ENCODE assay signal across 9 mouse cellular contexts in the genomic region with DNA sequence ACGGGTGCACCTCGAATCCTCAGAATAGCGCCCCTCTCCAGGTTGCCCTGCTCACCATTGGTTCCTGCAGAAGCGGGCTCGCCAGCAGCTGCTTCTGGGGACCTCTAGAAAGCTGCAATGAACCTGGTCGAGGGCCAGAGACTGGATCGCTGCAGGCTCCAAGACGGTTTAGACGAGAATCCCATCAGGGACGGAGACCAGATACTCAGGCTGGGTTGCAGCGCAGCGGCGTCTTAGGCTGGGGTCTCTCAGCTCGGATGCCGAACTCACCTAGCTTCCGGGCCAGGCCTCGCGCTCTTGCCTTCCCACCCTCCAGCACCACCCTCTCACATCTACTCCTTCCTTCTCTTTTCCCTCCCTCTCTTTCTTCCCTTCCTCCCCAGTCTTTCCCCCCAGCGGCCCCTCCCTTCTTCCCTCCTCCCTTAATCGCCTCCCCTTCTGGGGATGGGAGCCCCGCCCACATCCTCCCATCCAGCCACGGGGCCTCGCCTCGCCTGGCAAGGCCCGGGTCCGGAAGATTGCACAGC. TPM values are rescaled to one million over a fixed set of nuclear protein-coding genes. Genes with fewer than 3 reads are reported as not detected.
A peak's percentile ranks its signal among the peaks of the same experiment; 100 is the strongest.
DNase-seq lines count a peak whose midpoint lies in the region; ATAC-seq and TF ChIP-seq lines count a peak whose summit lies in the region.
"Had no signal": no experiment of that assay in that cellular context is flagged by ENCODE, and none has a peak within 500 bp of the region (broad histone marks: within the 10 kb centered on the region; RNA-seq: fewer than 3 reads in every experiment).

Gene Bmp4 (minus strand): TSS at position 421 of the 527 bp plus-strand sequence.

- H3K9ac ChIP-seq in hindbrain, postnatal 0 days (replicated peaks; ENCODE audit: low read length): no peak within 1 kb of the TSS
- no peak within 1 kb of the TSS for H3K9ac ChIP-seq in liver, embryonic 14.5 days (replicated peaks)
- H3K9ac ChIP-seq in neural tube, embryonic 15.5 days (replicated peaks): no peak within 1 kb of the TSS; the same call in 1 of the 2 replicates

- peaks cover 40% of the 10 kb centered on the region for H3K27me3 ChIP-seq in hindbrain, postnatal 0 days (ENCODE audit: insufficient read depth, low read length)
- H3K27me3 ChIP-seq in liver, embryonic 14.5 days (ENCODE audit: control insufficient read depth, insufficient read depth, low read length): peaks cover 71% of the 10 kb centered on the region
- peaks cover 53% of the 10 kb centered on the region for H3K27me3 ChIP-seq in neural tube, embryonic 15.5 days (replicated peaks)

- no peaks in the 10 kb centered on the region for H3K36me3 ChIP-seq in hindbrain, postnatal 0 days (ENCODE audit: insufficient read depth, low read length)
- H3K36me3 ChIP-seq in liver, embryonic 14.5 days (replicated peaks; ENCODE audit: control insufficient read depth, insufficient read depth, low read depth): no peaks in the 10 kb centered on the region
- no peaks in the 10 kb centered on the region for H3K36me3 ChIP-seq in neural tube, embryonic 15.5 days

- no peak for DNase-seq in left cerebral cortex, postnatal 14 days (ENCODE audit: low spot score in 2 of 2)
- DNase-seq in left cerebral cortex, adult 9 months (ENCODE audit: low spot score in 2 of 2): no peak
- peak; percentile 70 for DNase-seq in gastrocnemius, postnatal 25 days
- DNase-seq in hindbrain, postnatal 0 days (ENCODE audit: low spot score): no peak
- DNase-seq in liver, embryonic 14.5 days (ENCODE audit: low read depth in 3 of 3, low spot score in 3 of 3): no peak
- no peak for DNase-seq in T-cell, adult 2 months (ENCODE audit: low spot score)
- no peak for DNase-seq in left cerebral cortex, postnatal 36 days (ENCODE audit: low spot score in 2 of 2)

- WGBS in hindbrain, postnatal 0 days: 4% methylated on average over 26 of the region's 26 CpGs
- 2% methylated on average over 26 of the region's 26 CpGs for WGBS in liver, embryonic 14.5 days (ENCODE audit: insufficient replicate concordance)
- under 1% methylated on average over 26 of the region's 26 CpGs for WGBS in neural tube, embryonic 15.5 days

- TF ChIP-seq CTCF in hindbrain, postnatal 0 days (IDR thresholded peaks at IDR 0.05; ENCODE audit: low read depth): 0 out of 2 replicates have a peak, but pooled peaks have one; percentile 10
- no peak for TF ChIP-seq CTCF in liver, embryonic 14.5 days (IDR thresholded peaks at IDR 0.05; ENCODE audit: low read depth)

- peak within 1 kb of the TSS; percentile 17 for H3K4me3 ChIP-seq in hindbrain, postnatal 0 days (ENCODE audit: low read length)
- peak within 1 kb of the TSS in 1 of 2 experiments; percentile 14; a peak in 1 of 4 replicates for H3K4me3 ChIP-seq in liver, embryonic 14.5 days (ENCODE audit: insufficient read depth in 1 of 2, low read depth in 2 of 2, low read length in 2 of 2)
- peak within 1 kb of the TSS; percentile 32 for H3K4me3 ChIP-seq in neural tube, embryonic 15.5 days (replicated peaks)

- TF ChIP-seq EP300 in liver, embryonic 14.5 days (IDR thresholded peaks at IDR 0.05; ENCODE audit: low read depth): no peak

- peaks cover 4% of the 10 kb centered on the region; the same call in 1 of the 2 replicates for H3K4me1 ChIP-seq in hindbrain, postnatal 0 days (ENCODE audit: insufficient read depth, low read length)
- no peaks in the 10 kb centered on the region for H3K4me1 ChIP-seq in liver, embryonic 14.5 days (replicated peaks; ENCODE audit: control insufficient read depth in 2 of 2, insufficient read depth in 2 of 2, low read length in 1 of 2)
- peaks cover 53% of the 10 kb centered on the region for H3K4me1 ChIP-seq in neural tube, embryonic 15.5 days

- no peak within 1 kb of the TSS for H3K27ac ChIP-seq in hindbrain, postnatal 0 days
- H3K27ac ChIP-seq in liver, embryonic 14.5 days: no peak within 1 kb of the TSS
- no peak within 1 kb of the TSS for H3K27ac ChIP-seq in neural tube, embryonic 15.5 days (replicated peaks)

- intact Hi-C loops in left cerebral cortex, postnatal 14 days (cut with DNase I): no loop called here
- intact Hi-C loops in left cerebral cortex, postnatal 36 days (cut with DNase I): no loop called here

- no peaks in the 10 kb centered on the region for H3K9me3 ChIP-seq in hindbrain, postnatal 0 days (ENCODE audit: low read length)
- H3K9me3 ChIP-seq in liver, embryonic 14.5 days (ENCODE audit: control insufficient read depth, low read length): no peaks in the 10 kb centered on the region
- H3K9me3 ChIP-seq in neural tube, embryonic 15.5 days (replicated peaks): no peaks in the 10 kb centered on the region

- ATAC-seq in hindbrain, postnatal 0 days: no peak
- no peak for ATAC-seq in liver, embryonic 14.5 days (ENCODE audit: insufficient read depth)
- no peak for ATAC-seq in neural tube, embryonic 15.5 days (ENCODE audit: low FRiP score)

- H3K4me2 ChIP-seq in hindbrain, postnatal 0 days (ENCODE audit: low read depth, low read length): peak within 1 kb of the TSS; percentile 76
- H3K4me2 ChIP-seq in liver, embryonic 14.5 days (ENCODE audit: low read depth): peak within 1 kb of the TSS; percentile 14; the same call in 1 of the 2 replicates
- H3K4me2 ChIP-seq in neural tube, embryonic 15.5 days: peak within 1 kb of the TSS; percentile 93

RNA-seq across cellular contexts. Expression of gene Bmp4, which starts in this region (rescaled TPM):
- total RNA-seq in left cerebral cortex, postnatal 14 days (2021): 10 to 100 TPM; 12.3 to 13.5 TPM
- total RNA-seq in gastrocnemius, postnatal 25 days (2021): 10 to 100 TPM in 1 of 2 experiments, 1 to 10 TPM in 1; 6.2 to 10.1 TPM
- 4.3 and 10.8 TPM in 2 replicates for total RNA-seq in hindbrain, postnatal 0 days (2014; rRNA removed)
- polyA plus RNA-seq in hindbrain, postnatal 0 days (2015; fragmentation: Nextera tagmentation; extraction: Ambion mirVana): 5.4 and 5.9 TPM in 2 replicates
- 0.68 and 2.9 TPM in 2 replicates for polyA plus RNA-seq in liver, embryonic 14.5 days (2012; rRNA removed)
- polyA plus RNA-seq in liver, embryonic 14.5 days (2014; fragmentation: Nextera tagmentation; extraction: Ambion mirVana): 0.43 and 1.0 TPM in 2 replicates
- polyA plus RNA-seq in neural tube, embryonic 15.5 days (2015; fragmentation: Nextera tagmentation; extraction: Ambion mirVana): 5.2 and 9.9 TPM in 2 replicates
- 1 to 10 TPM; 5.5 to 8.1 TPM for total RNA-seq in left cerebral cortex, postnatal 36 days (2021)
- polyA plus RNA-seq: C2C12 had no signal

Comparison
In these comparisons a context has a peak if more than half of its experiments do, and no peak if none do; other contexts are left out.
1. H3K4me2 ChIP-seq: peak in every context shown above with its lines; median percentile 93 in neural tube, embryonic 15.5 days; 76 in hindbrain, postnatal 0 days; 14 in liver, embryonic 14.5 days.